Mouse (Mus musculus) bone marrow, adult 2 months (tissue): Measurements from ENCODE around the gene Krt72. TPM values are rescaled to one million over a fixed set of nuclear protein-coding genes. Genes with fewer than 3 reads are reported as not detected.

Experiments
- H3K27ac ChIP-seq: fragments of 200-500 bp; 2 replicates; pipeline ENCODE4 v1.5.1; 2012; ENCODE audit warnings: low read depth, mild to moderate bottlenecking, control low read depth, inconsistent platforms, low read length; ENCODE audit not compliant: control insufficient read depth, poor library complexity, insufficient read depth
- H3K4me1 ChIP-seq: fragments of 200-500 bp; 2 replicates; pipeline ENCODE4 v1.6.1; 2011; ENCODE audit warnings: low read length; ENCODE audit not compliant: control insufficient read depth, insufficient read depth
- H3K4me3 ChIP-seq: fragments of 200-500 bp; replicated peaks from 2 replicates; pipeline ENCODE3; 2011; ENCODE audit warnings: mild to moderate bottlenecking, low read depth, low read length, control low read depth; ENCODE audit not compliant: control insufficient read depth
- CTCF ChIP-seq: fragments of 200-500 bp; IDR thresholded peaks from 2 replicates; pipeline ENCODE4 v1.5.1; 2011; ENCODE audit warnings: low read length, control low read depth; ENCODE audit not compliant: control insufficient read depth, insufficient read depth
- POLR2A ChIP-seq: fragments of 200-500 bp; IDR thresholded peaks from 2 replicates; pipeline ENCODE4 v1.6.1; 2011; ENCODE audit warnings: low read depth, mild to moderate bottlenecking, control low read depth, low read length, borderline replicate concordance; ENCODE audit not compliant: control insufficient read depth
- WGBS: fragments of 180-500 bp; shearing (Covaris S2); methylation state at CpG from one replicate; pipeline ENCODE4 v1.1.7; 2018; 5-methylcytosine and 5-hydroxymethylcytosine counted together
- polyA plus RNA-seq: library from polyadenylated mRNA; stranded (reverse); fragments of >200 nt; gene quantifications from 2 replicates; pipeline ENCODE4 v1.2.4, GENCODE M21; 2011; ENCODE audit warnings: low replicate concordance; ENCODE audit not compliant: missing spikeins, insufficient read depth, insufficient read length

Krt72 gene
- polyA plus RNA-seq, 1 experiment, result not detected

- Histone ChIP-seq H3K4me3 (no peak overlapping the region), H3K27ac (no peak overlapping the region), H3K4me1 (no peaks in the 10 kb centered on the region)
- 49% methylated on average over 10 of the region's 10 CpGs for WGBS
- TF ChIP-seq CTCF (no peak), POLR2A (no peak)
Measured at GRCm38 (mm10) chr15:101773420-101773819, 12.8 kb downstream of the Krt72 start.

- WGBS, result 3% methylated on average over 5 of the region's 5 CpGs
Measured at GRCm38 (mm10) chr15:101772711-101773081, 13.6 kb downstream of the Krt72 start.

GRCm38 (mm10) chr15:101772080-101772710 lies 14.1 kb downstream of the Krt72 start:
- Histone ChIP-seq H3K27ac (no peak overlapping the region), H3K4me3 (no peak overlapping the region), H3K4me1 (no peaks in the 10 kb centered on the region)
- TF ChIP-seq POLR2A (no peak), CTCF (no peak)
- 61% methylated on average over 5 of the region's 5 CpGs for WGBS

More at GRCm38 (mm10) chr15:101772711-101773081, 13.6 kb downstream of the Krt72 start:
- TF ChIP-seq POLR2A, result no peak
- TF ChIP-seq CTCF, result peak; percentile 83
- Histone ChIP-seq H3K4me3 (no peak overlapping the region), H3K4me1 (no peaks in the 10 kb centered on the region), H3K27ac (no peak overlapping the region)

- no peaks in the 10 kb centered on the region for H3K4me1 ChIP-seq
- TF ChIP-seq CTCF, result no peak
- no peak for TF ChIP-seq POLR2A
- H3K27ac ChIP-seq, result no peak overlapping the region
- 50% methylated on average over 8 of the region's 8 CpGs for WGBS
- no peak overlapping the region for H3K4me3 ChIP-seq
Measured at GRCm38 (mm10) chr15:101770226-101770625, 16.0 kb downstream of the Krt72 start.

- WGBS, result 59% methylated on average over 14 of the region's 14 CpGs
- TF ChIP-seq POLR2A (no peak), CTCF (no peak)
Measured at GRCm38 (mm10) chr15:101742711-101743110, 43.5 kb downstream of the Krt72 start, which contains the start of gene Krt71. TSS of gene Krt71 (minus strand) at chr15:101743109.

GRCm38 (mm10) chr15:101737786-101738185 lies 48.5 kb downstream of the Krt72 start:
- 75% methylated on average over 7 of the region's 7 CpGs for WGBS
- no peak for TF ChIP-seq POLR2A
- TF ChIP-seq CTCF, result no peak
- Histone ChIP-seq H3K4me1 (no peaks in the 10 kb centered on the region), H3K4me3 (no peak overlapping the region), H3K27ac (no peak overlapping the region)

More at GRCm38 (mm10) chr15:101742711-101743110, 43.5 kb downstream of the Krt72 start, which contains the start of gene Krt71:
- no peaks in the 10 kb centered on the region for H3K4me1 ChIP-seq
- H3K27ac ChIP-seq, result no peak within 1 kb of the TSS
- H3K4me3 ChIP-seq, result no peak within 1 kb of the TSS

- TF ChIP-seq POLR2A (no peak), CTCF (no peak)
- no peak overlapping the region for H3K4me3 ChIP-seq
- no peaks in the 10 kb centered on the region for H3K4me1 ChIP-seq
- H3K27ac ChIP-seq, result no peak overlapping the region
Measured at GRCm38 (mm10) chr15:101730653-101731052, 55.6 kb downstream of the Krt72 start.

Other genes with a start within 250 kb of the Krt72 start
- not detected in 2 replicates for gene Krt82, start 235.8 kb downstream of the Krt72 start, polyA plus RNA-seq
- not detected in 2 replicates for gene Krt90, start 223.5 kb downstream of the Krt72 start, polyA plus RNA-seq
- not detected in 2 replicates for gene Krt75, start 212.6 kb downstream of the Krt72 start, polyA plus RNA-seq
- not detected in 2 replicates for gene Gm5414, start 158.3 kb downstream of the Krt72 start, polyA plus RNA-seq
- gene Gm5478, start 139.1 kb downstream of the Krt72 start, polyA plus RNA-seq, result not detected in 2 replicates
- gene Krt6b, start 106.2 kb downstream of the Krt72 start, polyA plus RNA-seq, result not detected in 2 replicates
- not detected in 2 replicates for gene Krt6a, start 92.2 kb downstream of the Krt72 start, polyA plus RNA-seq
- gene Krt5, start 73.6 kb downstream of the Krt72 start, polyA plus RNA-seq, result not detected in 2 replicates
- not detected in 2 replicates for gene Krt71, start 43.4 kb downstream of the Krt72 start, polyA plus RNA-seq
- not detected in 2 replicates for gene Krt73, start 15.9 kb upstream of the Krt72 start, polyA plus RNA-seq
- not detected in 2 replicates for gene Krt2, start 31.7 kb upstream of the Krt72 start, polyA plus RNA-seq
- not detected in 2 replicates for gene Krt1, start 64.3 kb upstream of the Krt72 start, polyA plus RNA-seq
- gene Krt77, start 83.2 kb upstream of the Krt72 start, polyA plus RNA-seq, result not detected in 2 replicates
- not detected in 2 replicates for gene Krt76, start 106.5 kb upstream of the Krt72 start, polyA plus RNA-seq
- not detected in 2 replicates for gene Krt4, start 138.3 kb upstream of the Krt72 start, polyA plus RNA-seq
- gene Krt79, start 153.9 kb upstream of the Krt72 start, polyA plus RNA-seq, result not detected in 2 replicates
- not detected in 2 replicates for gene Krt78, start 167.8 kb upstream of the Krt72 start, polyA plus RNA-seq
- gene Krt8, start 218.0 kb upstream of the Krt72 start, polyA plus RNA-seq, result 1.0 TPM in 1 of 2 replicates, not detected in the other
- 2.0 and 5.6 TPM in 2 replicates for gene Krt18, start 241.7 kb upstream of the Krt72 start, polyA plus RNA-seq